Mouse (Mus musculus) hindbrain, embryonic 14.5 days (tissue): Measurements from ENCODE around the gene Dalrd3. TPM values are rescaled to one million over a fixed set of nuclear protein-coding genes. Genes with fewer than 3 reads are reported as not detected.

Source experiments
- ATAC-seq: fragments of 200-750 bp; cut with Nextera tagmentation; 2 replicates; pipeline ENCODE4 v1.8.0; 2017; ENCODE audit warnings: moderate number of reproducible peaks, mild to moderate bottlenecking, moderate TSS enrichment, moderate library complexity; ENCODE audit not compliant: low FRiP score
- DNase-seq: peaks from one replicate; pipeline ENCODE4 v3.0.0-alpha.2; 2015; ENCODE audit warnings: low spot score
- H3K27ac ChIP-seq: fragments of 300-500 bp; sonication (generic); 2 replicates; pipeline ENCODE4 v1.5.1; 2014; ENCODE audit warnings: mild to moderate bottlenecking, moderate library complexity
- H3K27me3 ChIP-seq: fragments of 300-500 bp; sonication (generic); 2 replicates; pipeline ENCODE4 v1.6.1; 2014; ENCODE audit warnings: mild to moderate bottlenecking, low read length, mixed read lengths; ENCODE audit not compliant: control insufficient read depth, insufficient read depth
- H3K36me3 ChIP-seq: fragments of 300-500 bp; sonication (generic); replicated peaks from 2 replicates; pipeline ENCODE4 v1.6.1; 2014; ENCODE audit not compliant: control insufficient read depth, insufficient read depth
- H3K4me1 ChIP-seq: fragments of 300-500 bp; sonication (generic); replicated peaks from 2 replicates; pipeline ENCODE4 v1.6.1; 2014; ENCODE audit warnings: antibody characterized with exemption, low read length, mixed read lengths; ENCODE audit not compliant: control insufficient read depth, insufficient read depth
- H3K4me2 ChIP-seq: fragments of 300-500 bp; sonication (generic); replicated peaks from 2 replicates; pipeline ENCODE4 v1.6.1; 2014; ENCODE audit warnings: mild to moderate bottlenecking, moderate library complexity
- H3K4me3 ChIP-seq: fragments of 300-500 bp; sonication (generic); replicated peaks from 2 replicates; pipeline ENCODE4 v1.5.1; 2014; ENCODE audit warnings: mild to moderate bottlenecking, low read length
- H3K9ac ChIP-seq: fragments of 300-500 bp; sonication (generic); 2 replicates; pipeline ENCODE4 v1.6.1; 2014
- H3K9me3 ChIP-seq: fragments of 300-500 bp; sonication (generic); 2 replicates; pipeline ENCODE4 v1.6.1; 2016; ENCODE audit warnings: low read length; ENCODE audit not compliant: control insufficient read depth
- WGBS: fragments of 180-500 bp; shearing (Covaris S2); extraction: QIAGEN DNeasy Blood & Tissue Kit; methylation state at CpG from one replicate; pipeline ENCODE4 v1.1.7; 2014; 5-methylcytosine and 5-hydroxymethylcytosine counted together
- polyA plus RNA-seq: library from polyadenylated mRNA; unstranded; fragments of >200 nt; fragmentation: Nextera tagmentation; extraction: Ambion mirVana; gene quantifications from 2 replicates; pipeline ENCODE4 v1.2.1, GENCODE M21; 2014

The Dalrd3 gene
- polyA plus RNA-seq, 1 experiment from 2014 or later, result 242 TPM

GRCm38 (mm10) chr9:108570207-108570896, 666 bp downstream of the Dalrd3 start:
- DNase-seq (peak; percentile 75), ATAC-seq (no peak; the same call in 1 of the 2 replicates)
- peak overlapping the region; percentile 79 for H3K4me2 ChIP-seq
- peaks cover 59% of the 10 kb centered on the region for H3K36me3 ChIP-seq
- H3K27ac ChIP-seq, result peak overlapping the region; percentile 77
- WGBS, result 1% methylated on average over 40 of the region's 40 CpGs
- no peaks in the 10 kb centered on the region for H3K9me3 ChIP-seq
- H3K9ac ChIP-seq, result peak overlapping the region; percentile 65
- H3K4me1 ChIP-seq, result peaks cover 48% of the 10 kb centered on the region
- H3K4me3 ChIP-seq, result peak overlapping the region; percentile 50
- H3K27me3 ChIP-seq, result no peaks in the 10 kb centered on the region

GRCm38 (mm10) chr9:108571401-108571973, 1.8 kb downstream of the Dalrd3 start:
- H3K4me2 ChIP-seq, result no peak overlapping the region
- H3K36me3 ChIP-seq, result peaks cover 64% of the 10 kb centered on the region
- H3K4me3 ChIP-seq, result no peak overlapping the region
- H3K27me3 ChIP-seq, result no peaks in the 10 kb centered on the region
- H3K4me1 ChIP-seq, result peaks cover 49% of the 10 kb centered on the region
- DNase-seq, result no peak
- no peak overlapping the region for H3K9ac ChIP-seq
- no peak overlapping the region for H3K27ac ChIP-seq
- no peaks in the 10 kb centered on the region for H3K9me3 ChIP-seq
- ATAC-seq, result no peak
- 95% methylated on average over 16 of the region's 16 CpGs for WGBS

GRCm38 (mm10) chr9:108572321-108572720, 2.6 kb downstream of the Dalrd3 start:
- DNase-seq, result no peak
- Histone ChIP-seq H3K27ac (no peak overlapping the region), H3K4me2 (no peak overlapping the region), H3K27me3 (no peaks in the 10 kb centered on the region), H3K4me1 (peaks cover 57% of the 10 kb centered on the region), H3K36me3 (peaks cover 64% of the 10 kb centered on the region), H3K9ac (no peak overlapping the region), H3K4me3 (no peak overlapping the region), H3K9me3 (no peaks in the 10 kb centered on the region)
- ATAC-seq, result no peak
- 84% methylated on average over 10 of the region's 10 CpGs for WGBS

- Histone ChIP-seq H3K4me3 (no peak overlapping the region), H3K27ac (no peak overlapping the region), H3K9ac (0 out of 2 replicates have a peak overlapping the region, but pooled peaks have one; percentile 7), H3K9me3 (no peaks in the 10 kb centered on the region), H3K27me3 (no peaks in the 10 kb centered on the region), H3K4me2 (no peak overlapping the region), H3K36me3 (peaks cover 64% of the 10 kb centered on the region), H3K4me1 (peaks cover 56% of the 10 kb centered on the region)
- no peak for ATAC-seq
- no peak for DNase-seq
- 51% methylated on average over 26 of the region's 26 CpGs for WGBS
Observed at GRCm38 (mm10) chr9:108573774-108574690, 4.3 kb downstream of the Dalrd3 start.

GRCm38 (mm10) chr9:108574921-108575320, 5.2 kb downstream of the Dalrd3 start:
- Histone ChIP-seq H3K36me3 (peaks cover 64% of the 10 kb centered on the region), H3K9ac (peak overlapping the region; percentile 7; the same call in 1 of the 2 replicates), H3K4me1 (peaks cover 60% of the 10 kb centered on the region), H3K27ac (no peak overlapping the region), H3K4me3 (no peak overlapping the region), H3K4me2 (peak overlapping the region; percentile 84; the same call in 1 of the 2 replicates), H3K9me3 (no peaks in the 10 kb centered on the region), H3K27me3 (no peaks in the 10 kb centered on the region)
- ATAC-seq, result no peak
- WGBS, result 81% methylated on average over 12 of the region's 12 CpGs
- no peak for DNase-seq

GRCm38 (mm10) chr9:108575321-108576297, 5.9 kb downstream of the Dalrd3 start:
- no peak for DNase-seq
- H3K36me3 ChIP-seq, result peaks cover 62% of the 10 kb centered on the region
- no peaks in the 10 kb centered on the region for H3K9me3 ChIP-seq
- no peak overlapping the region for H3K4me3 ChIP-seq
- H3K27me3 ChIP-seq, result no peaks in the 10 kb centered on the region
- peak overlapping the region; percentile 84 for H3K4me2 ChIP-seq
- WGBS, result 88% methylated on average over 37 of the region's 37 CpGs
- H3K4me1 ChIP-seq, result peaks cover 54% of the 10 kb centered on the region
- peak overlapping the region; percentile 7 for H3K9ac ChIP-seq
- no peak for ATAC-seq
- H3K27ac ChIP-seq, result no peak overlapping the region

GRCm38 (mm10) chr9:108577025-108577424, 7.3 kb downstream of the Dalrd3 start:
- Histone ChIP-seq H3K4me1 (peaks cover 51% of the 10 kb centered on the region), H3K9ac (peak overlapping the region; percentile 84), H3K4me2 (peak overlapping the region; percentile 84), H3K4me3 (peak overlapping the region; percentile 63), H3K27ac (0 out of 2 replicates have a peak overlapping the region, but pooled peaks have one; percentile 16), H3K9me3 (no peaks in the 10 kb centered on the region), H3K27me3 (no peaks in the 10 kb centered on the region), H3K36me3 (peaks cover 60% of the 10 kb centered on the region)
- 54% methylated on average over 6 of the region's 6 CpGs for WGBS
- ATAC-seq, result no peak
- no peak for DNase-seq

GRCm38 (mm10) chr9:108577934-108578544, 8.4 kb downstream of the Dalrd3 start:
- DNase-seq (no peak), ATAC-seq (peak; percentile 49; the same call in 1 of the 2 replicates)
- peaks cover 51% of the 10 kb centered on the region for H3K4me1 ChIP-seq
- under 1% methylated on average over 24 of the region's 24 CpGs for WGBS
- peak overlapping the region; percentile 84 for H3K9ac ChIP-seq
- peak overlapping the region; percentile 63 for H3K4me3 ChIP-seq
- peak overlapping the region; percentile 84 for H3K4me2 ChIP-seq
- H3K36me3 ChIP-seq, result peaks cover 54% of the 10 kb centered on the region
- no peaks in the 10 kb centered on the region for H3K9me3 ChIP-seq
- no peaks in the 10 kb centered on the region for H3K27me3 ChIP-seq
- H3K27ac ChIP-seq, result peak overlapping the region; percentile 95
